Mouse (Mus musculus) liver, adult (tissue): ENCODE data around the gene Rnd1.

Source experiments
- GATA4 ChIP-seq: IDR thresholded peaks from 2 replicates; pipeline ENCODE4 v1.6.1; 2014; ENCODE audit warnings: mild to moderate bottlenecking, low read length; ENCODE audit not compliant: insufficient replicate concordance

Gene Rnd1

DNA sequence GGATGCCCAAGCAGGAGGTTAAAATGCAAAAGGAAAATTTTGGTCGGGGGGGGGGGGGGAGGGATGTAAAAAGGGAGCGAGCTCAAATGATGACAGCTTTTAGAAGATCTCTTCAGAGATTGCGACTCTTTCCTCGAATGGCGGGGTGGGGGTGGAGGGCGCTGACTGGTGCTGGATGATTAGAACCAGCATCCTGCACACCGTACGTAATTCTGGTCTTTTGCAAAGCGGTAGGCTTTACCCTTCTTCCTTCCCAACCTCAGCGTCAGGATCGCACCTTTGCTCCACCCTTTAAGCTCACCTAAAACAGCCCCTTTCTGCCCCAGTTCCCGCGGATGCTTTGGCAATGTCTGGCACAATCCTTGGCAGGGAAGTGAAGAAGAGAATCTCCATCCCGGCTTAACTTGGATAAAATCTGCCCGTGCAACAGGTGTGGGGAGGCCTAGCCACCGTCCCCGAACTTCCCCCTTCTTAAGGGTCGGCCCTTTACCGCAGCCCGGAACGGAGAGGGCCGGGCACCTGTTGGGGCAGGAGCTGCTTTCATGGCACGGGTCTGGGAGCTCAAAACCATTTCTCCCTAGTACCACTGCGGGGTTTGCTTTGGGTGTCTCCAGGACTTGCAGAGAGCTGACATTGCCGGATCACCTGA is 43.3 kb downstream of the Rnd1 start:
- no peak for TF ChIP-seq GATA4

DNA sequence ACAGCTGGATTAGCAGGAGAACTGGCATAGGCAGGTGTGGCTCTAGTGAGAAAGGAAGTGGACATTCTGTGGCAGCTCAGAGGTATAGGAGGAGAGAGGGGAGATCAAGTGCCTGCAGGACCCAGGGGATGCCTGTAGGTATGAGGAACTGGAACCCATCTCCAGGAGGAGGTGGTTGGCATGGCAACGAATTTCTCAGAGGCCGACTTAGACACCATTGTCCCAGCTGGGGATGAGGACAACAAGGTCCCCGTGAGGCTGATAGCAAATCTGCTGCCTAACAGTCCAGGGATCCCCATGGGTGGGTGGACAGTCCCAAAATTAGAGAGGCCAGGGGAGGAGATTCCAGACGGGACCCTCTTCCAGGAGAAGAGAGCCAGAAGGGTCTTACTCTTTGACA is 44.3 kb downstream of the Rnd1 start:
- TF ChIP-seq GATA4 = no peak

DNA sequence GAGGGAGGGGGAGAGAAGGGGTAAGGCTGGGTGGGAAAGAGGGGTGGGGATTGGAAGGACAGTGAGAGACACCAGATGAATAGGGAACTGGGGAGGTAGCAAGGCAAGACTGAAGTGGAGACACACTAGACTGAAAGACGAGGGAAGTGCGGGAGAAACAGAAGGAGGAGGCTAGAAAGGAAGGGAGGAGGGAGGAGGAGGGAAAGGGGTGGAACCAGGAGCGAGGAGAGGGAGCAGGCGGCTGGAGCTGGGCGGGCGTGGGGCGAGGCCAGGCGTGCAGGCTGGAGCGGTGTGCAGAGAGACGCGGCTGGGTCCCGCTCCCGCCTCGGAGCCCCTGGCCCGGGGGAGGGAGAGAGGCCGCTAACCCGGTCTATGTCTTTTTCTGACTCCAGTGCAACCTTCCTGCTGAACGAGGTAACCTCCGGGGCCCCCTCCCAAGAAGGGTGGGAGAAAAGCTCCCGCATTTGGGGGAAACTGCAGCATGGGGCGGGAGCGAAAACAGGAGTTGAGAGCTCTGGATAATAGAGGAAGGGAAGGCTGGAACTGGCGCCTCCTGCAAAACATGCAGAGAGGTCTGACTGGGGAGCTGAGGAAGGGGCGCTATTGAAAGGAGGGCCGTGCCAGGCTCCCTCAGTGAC is 45.0 kb downstream of the Rnd1 start:
- TF ChIP-seq GATA4 = no peak

DNA sequence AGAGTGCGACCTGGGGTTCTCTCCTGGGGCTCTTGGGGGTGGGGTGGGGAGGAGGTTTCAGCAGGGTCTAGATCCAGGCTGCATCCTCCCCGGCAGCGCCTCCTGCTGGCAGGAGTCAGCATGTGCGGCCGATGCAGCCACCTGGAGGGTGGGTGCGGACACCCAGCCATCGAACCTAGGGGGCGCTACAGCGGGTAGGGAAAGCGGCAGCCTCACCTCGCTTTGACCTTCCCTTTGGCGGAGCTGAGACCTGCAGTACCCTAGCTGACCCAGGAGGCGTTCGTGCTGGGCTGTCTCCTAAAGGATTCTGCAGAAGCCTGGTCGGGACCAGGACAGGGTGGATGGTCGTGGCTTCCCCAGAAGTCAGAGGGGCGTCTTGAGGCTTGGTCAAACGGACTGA is 45.8 kb downstream of the Rnd1 start:
- TF ChIP-seq GATA4 = no peak

DNA sequence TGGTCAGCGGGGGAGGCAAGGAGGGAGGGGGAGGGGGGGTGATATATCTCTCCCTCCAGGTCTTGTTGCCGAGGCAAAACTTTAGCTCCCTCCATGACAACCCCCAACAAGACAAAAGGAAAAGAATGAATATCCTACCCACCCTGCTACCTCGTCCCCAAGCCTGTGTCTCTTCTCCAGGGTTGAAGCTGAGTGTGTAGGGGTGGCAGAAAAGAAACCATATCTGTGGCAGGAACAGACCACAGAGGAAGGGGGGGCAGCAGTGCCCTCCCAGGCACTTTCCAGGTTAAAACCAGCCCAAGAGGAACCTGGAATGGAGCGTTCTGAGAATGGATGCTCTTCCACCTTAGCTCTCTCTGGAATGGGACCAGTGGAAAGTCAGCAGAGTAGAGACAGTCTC is 46.7 kb downstream of the Rnd1 start, which contains the start of gene Cacnb3:
Gene Cacnb3 (plus strand): TSS at position 301 of the 400 bp plus-strand sequence.
- no peak for TF ChIP-seq GATA4

GRCm38 (mm10) chr15:98629464-98629863 is 47.8 kb downstream of the Rnd1 start:
- TF ChIP-seq GATA4 = no peak

GRCm38 (mm10) chr15:98628589-98629254 is 48.5 kb downstream of the Rnd1 start:
- TF ChIP-seq GATA4 = no peak

GRCm38 (mm10) chr15:98626487-98627212 is 50.6 kb downstream of the Rnd1 start:
- no peak for TF ChIP-seq GATA4

GRCm38 (mm10) chr15:98626078-98626477 is 51.2 kb downstream of the Rnd1 start:
- TF ChIP-seq GATA4 = no peak

GRCm38 (mm10) chr15:98623361-98623821 is 53.9 kb downstream of the Rnd1 start:
- no peak for TF ChIP-seq GATA4

GRCm38 (mm10) chr15:98622721-98623120 is 54.5 kb downstream of the Rnd1 start:
- TF ChIP-seq GATA4 = no peak

- TF ChIP-seq GATA4 = no peak
Measured at GRCm38 (mm10) chr15:98622199-98622598, 55.1 kb downstream of the Rnd1 start.

DNA sequence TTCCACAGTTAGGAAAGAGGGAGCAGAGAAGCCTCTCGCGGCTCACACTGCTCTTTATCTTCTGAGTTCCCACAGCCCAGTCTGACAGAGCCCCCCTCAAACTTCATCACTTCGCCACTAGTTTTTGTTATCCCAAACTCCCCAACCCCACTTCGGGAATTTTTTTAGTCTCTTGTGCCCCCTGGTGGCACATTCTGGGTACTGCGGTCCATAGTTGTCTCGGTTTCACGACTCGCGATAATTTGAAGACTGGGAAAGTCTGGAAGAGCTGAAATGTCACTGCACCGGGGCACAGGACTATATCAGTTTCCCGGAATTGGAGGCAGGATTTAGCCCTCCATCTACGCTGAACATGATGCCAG is 60.1 kb downstream of the Rnd1 start:
- TF ChIP-seq GATA4 = no peak

DNA sequence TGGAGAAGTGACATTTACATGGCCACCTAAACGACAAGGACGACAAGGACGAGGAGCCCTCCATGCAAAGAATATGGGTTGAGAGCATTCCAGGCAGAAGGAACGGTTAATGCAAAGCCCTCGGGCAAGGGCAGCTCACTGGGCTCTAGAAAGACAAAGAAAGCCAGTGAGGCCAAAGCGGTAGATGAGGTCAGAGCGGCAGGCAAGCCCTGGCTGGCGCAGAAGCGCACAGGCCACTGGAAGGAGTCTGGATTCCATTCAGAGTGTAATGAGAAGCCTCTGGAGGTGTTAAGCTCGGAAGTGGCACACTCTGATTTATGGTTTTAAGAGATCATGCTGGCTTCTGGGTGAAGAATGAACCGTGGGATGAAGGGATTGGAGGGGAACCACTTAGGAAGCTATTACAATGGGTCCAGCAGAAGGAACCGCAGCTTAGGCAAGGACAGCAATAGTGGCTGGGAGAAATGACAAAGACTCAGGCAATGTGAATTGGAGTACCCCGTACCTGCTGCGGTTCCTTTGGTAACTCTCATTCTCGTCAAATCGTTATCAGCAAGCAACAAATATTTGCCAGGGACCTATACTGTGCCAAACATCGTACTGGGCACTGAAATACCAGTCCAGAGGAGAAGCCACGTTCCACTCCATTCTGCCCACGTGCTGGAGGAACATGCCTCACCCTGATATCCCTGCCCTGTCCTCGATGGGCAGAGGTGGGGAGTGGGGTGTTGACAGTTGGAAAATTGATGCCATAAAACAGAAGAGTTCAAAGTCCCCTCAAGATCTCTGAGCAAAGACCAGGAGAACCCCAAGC is 60.7 kb downstream of the Rnd1 start:
- no peak for TF ChIP-seq GATA4

DNA sequence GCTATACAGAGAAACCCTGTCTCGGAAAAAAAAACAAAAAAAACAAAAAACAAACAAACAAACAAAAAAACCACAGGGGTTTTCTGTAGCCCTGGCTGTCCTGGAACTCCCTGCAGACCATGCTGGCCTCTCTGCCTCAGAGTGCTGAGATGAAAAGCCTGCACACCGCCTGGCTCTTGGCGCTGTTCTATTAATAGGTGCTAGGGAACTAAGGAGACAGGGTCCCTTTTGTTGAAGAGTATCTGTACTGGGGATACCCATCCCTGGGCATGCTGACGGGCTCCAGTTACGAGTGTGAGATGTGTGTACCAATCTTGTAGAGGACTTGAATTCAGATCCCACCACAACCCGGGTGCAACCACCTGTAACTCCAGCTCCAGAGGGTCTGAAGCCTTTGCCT is 61.5 kb downstream of the Rnd1 start:
- TF ChIP-seq GATA4 = no peak

- no peak for TF ChIP-seq GATA4
Measured at GRCm38 (mm10) chr15:98614971-98615370, 62.3 kb downstream of the Rnd1 start.
